Mouse (Mus musculus) gastrocnemius, adult 8-10 months (tissue): ENCODE results near the gene Myof. TPM values are rescaled to one million over a fixed set of nuclear protein-coding genes. Genes with fewer than 3 reads are reported as not detected.
A peak's percentile ranks its signal among the peaks of the same experiment; 100 is the strongest.

Experiments used
- DNase-seq, 2 experiments: peaks; one replicate each; pipeline ENCODE4 v3.0.0; 2022; ENCODE audit warnings: low spot score in 2 of 2
- total RNA-seq, 4 experiments: library from RNA; stranded (reverse); gene quantifications; 2 replicates each; pipeline ENCODE4 v1.2.4; 2022

Myof gene
- 1 to 10 TPM; 4.0 to 5.8 (median 5.0) TPM for total RNA-seq

GRCm38 (mm10) chr19:38043281-38043981 is at the start of gene Myof:
TSS of gene Myof (minus strand) at chr19:38043577.
- DNase-seq, result peak; percentile 24 to 36

GRCm38 (mm10) chr19:38091512-38091985 is 48.2 kb upstream of the Myof start:
- DNase-seq, result no peak

DNA sequence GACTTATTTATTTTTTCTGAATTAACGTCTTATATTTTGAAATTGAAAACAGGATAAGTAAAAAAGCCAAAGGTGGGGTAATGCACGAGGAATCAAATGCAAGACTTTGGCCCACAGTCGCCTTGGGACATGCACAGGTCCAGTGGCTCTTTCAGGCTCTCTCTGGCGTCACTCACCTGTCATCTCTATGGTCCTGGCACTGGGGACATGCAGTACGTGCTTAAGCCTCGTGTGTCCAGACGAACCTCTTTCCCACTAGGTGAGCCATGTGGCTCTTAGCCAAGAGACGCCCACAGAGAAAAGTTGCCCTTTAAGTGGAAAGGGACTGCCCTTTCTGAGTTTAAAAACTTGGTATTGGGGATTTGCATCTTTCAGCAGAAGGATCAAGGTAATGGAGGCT is 46.0 kb upstream of the Myof start:
- DNase-seq, result no peak

DNA sequence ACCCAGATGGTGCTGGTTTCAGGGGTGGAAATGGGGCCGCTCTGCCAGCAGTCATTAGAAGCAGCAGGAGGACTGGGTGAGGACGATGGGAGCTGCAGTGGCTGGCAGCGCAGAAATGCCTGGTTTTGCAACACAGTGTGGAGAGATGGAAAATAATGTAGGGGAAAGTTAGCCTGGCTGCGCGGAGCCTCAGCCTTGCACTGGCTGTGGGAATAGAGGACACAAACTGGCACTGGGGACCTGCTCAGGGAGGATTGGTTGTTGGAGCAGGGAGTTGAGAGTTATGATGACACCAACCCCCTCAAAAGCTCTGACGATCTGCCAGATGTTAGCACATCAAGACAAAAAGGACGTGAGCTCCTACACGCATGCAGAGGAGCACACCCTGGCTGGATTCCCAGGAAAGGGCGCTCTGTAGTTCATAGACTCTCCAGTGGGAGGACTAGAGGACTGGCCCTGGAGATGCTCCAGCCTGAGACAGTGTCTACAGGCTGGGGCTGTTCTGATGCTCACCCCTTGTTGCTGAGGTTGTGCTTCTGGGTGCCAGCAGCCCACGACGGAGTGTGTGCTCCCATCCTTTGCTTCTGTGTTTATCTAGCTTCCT is 43.7 kb upstream of the Myof start:
- no peak for DNase-seq

GRCm38 (mm10) chr19:38085841-38086240 is 42.5 kb upstream of the Myof start:
- no peak for DNase-seq

GRCm38 (mm10) chr19:38082931-38083525 is 39.7 kb upstream of the Myof start:
- DNase-seq, result no peak

- DNase-seq, result no peak
These were observed 38.0 kb upstream of the Myof start for GRCm38 (mm10) chr19:38081361-38081760.

DNA sequence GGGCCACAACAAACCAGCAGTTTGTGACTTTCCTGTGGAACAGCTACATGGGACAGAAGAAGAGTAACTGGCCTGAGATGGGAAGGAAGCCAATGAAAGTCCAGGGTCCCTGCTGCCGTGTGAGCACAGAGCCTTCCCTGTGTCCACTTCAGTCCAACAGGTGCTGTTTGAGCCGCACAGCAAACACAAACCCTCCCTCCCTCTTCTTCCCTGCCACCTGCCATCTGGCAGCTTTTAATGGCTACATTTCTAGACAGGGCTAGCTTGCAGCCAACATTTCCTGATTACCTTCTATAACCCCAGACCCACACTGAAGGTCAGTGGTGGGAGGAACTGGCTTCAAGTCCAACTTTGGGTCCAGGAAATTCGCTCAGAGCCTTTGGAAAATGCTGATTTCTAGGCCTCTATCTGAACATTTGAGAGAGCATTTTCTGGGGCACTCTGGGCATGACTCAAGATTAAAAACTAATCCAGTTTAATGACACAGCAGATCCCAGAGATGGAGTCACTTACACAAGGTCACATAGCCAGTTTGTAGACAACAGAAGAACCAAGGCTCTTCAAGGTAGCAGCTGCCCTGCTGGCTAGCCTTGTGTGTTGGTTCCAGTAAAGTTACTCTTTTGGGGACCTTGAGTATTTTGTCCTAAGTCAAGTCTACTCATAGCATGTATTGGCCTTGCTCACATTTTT is 34.6 kb upstream of the Myof start:
- no peak for DNase-seq

DNA sequence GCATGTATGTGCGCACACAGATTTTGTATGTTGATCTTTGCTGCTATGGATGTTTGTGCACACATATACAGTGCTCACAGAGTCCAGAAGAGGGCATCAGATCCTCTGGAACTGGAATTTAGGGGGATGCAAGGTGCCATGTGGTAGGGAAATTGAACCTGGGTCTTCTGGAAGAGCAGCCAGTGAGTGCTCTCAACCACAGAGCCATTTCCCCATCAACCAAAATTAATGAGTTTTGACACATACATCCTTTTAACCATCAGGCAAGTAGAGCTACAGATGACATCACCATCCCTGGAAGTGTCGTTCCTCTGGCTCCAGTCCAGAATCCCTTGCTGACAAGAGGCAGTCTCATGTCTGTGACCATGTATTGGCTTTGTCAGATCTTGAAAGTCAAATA is 32.9 kb upstream of the Myof start:
- no peak for DNase-seq

DNA sequence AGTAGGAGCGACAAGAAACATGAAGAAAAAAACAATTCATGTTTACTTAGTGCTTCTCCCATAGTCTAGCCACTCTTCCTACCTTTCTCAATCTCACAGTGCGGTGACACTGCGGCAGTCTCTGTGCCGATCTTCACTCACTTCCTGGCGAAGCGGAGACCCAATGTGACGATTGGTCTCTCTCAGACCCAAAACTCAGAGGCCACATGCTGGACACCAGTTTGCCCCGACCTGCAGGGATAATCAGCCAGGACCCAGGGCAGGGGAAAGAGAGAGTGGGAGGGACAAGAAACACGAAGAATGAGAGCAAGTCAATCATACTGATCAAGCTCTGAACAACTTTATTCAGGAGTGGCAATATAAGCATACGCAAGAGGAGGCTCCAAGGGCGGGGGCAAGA is 31.7 kb upstream of the Myof start:
- no peak for DNase-seq

- DNase-seq, result no peak
These were observed 29.8 kb upstream of the Myof start for GRCm38 (mm10) chr19:38073226-38073625.

GRCm38 (mm10) chr19:38064051-38064450 is 20.7 kb upstream of the Myof start:
- DNase-seq, result no peak

DNA sequence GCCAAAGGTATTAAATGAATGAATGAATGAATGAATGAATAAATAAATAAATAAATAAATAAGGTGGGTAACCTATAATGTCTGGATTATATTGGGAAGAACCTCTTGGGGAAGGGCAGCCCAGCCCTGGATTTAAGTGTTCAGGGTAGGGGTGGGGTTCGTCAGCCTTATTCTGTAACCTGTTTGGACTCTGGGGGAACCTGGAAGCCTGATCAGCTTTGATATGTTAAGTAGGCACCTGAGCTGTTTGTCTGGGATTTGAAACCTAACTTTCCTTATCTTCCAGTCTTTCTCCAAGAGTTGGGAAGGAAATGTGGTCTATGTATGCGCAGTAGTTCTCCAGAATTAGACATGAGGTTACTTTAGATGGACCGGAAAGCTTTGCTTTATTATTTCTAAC is 19.8 kb upstream of the Myof start:
- no peak for DNase-seq

- DNase-seq, result no peak
These were observed 13.6 kb upstream of the Myof start for GRCm38 (mm10) chr19:38056931-38057330.

DNA sequence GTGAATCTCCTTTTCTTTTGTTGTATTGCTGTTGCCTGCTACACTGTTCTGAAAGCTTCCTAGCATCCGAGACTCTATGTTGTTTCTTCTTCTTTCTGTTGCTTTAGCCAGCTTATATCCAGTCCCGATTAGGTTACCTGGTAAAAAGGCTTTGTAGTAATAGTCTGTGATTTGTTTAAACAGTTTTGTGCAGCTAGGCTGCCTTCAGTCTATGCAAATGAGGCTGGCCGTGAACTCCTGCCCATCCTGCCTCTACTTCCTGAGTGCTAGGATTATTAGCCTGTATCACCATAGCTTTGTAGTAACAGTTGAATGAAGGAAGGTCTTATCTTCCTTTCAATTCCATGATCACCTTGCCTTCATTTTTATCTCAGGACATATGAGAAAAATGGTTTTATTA is 12.9 kb upstream of the Myof start:
- DNase-seq, result no peak

GRCm38 (mm10) chr19:38055798-38056197 is 12.4 kb upstream of the Myof start:
- DNase-seq, result no peak

- peak; percentile 87 to 92 for DNase-seq
These were observed 11.4 kb upstream of the Myof start, which contains the start of gene Cep55 for GRCm38 (mm10) chr19:38054720-38055192. TSS of gene Cep55 (plus strand) at chr19:38055011.

DNA sequence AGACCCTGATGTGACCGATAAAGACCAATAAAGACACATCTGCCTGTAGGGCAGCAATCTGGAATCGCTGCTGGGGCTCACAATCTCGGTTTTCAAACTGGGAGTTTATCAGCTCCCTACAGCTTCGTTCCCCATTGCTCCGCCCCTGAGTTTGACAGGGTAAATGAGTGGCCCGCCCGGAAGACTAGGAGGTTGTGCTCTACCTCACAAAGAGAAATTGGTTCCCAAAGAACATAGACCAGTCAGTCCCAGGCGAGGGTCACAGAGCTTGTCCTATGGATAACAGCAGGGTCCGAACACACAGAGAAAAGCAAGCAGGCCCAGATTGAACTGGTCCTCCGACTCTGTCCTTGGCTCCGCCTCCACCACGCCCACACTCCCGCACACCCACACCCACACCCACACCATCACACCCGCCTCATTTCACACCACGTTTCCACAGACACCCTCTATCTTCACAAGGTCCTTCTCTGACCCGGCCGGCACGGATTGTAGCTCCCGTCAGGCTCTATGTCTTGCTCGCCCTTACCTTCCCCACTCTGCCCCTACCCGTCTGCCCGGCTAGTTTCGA is 10.9 kb upstream of the Myof start:
- DNase-seq, result peak in 1 of 2 experiments; percentile 69

- no peak for DNase-seq
These were observed 10.1 kb upstream of the Myof start for GRCm38 (mm10) chr19:38053227-38054041.

DNA sequence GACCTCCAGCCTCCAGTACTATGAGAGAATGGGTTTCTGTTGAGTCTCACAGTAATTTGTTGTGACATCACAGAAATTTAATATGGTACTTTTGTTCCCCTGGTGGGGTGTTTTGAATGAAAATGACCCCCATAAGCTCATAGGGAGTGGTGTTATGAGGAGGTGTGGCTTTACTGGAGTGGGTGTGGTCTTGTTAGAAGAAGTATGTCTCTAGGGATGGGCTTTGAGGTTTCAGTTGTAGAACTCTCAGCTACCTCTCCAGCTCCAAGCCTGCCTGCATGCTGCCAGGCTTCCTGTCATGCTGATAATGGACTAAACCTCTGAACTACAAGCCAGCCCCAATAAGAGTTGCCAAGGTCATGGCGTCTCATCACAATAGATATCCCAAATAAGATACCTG is 6.3 kb upstream of the Myof start:
- no peak for DNase-seq

GRCm38 (mm10) chr19:38045198-38045597 is 1.8 kb upstream of the Myof start:
- no peak for DNase-seq
